Mouse (Mus musculus) bone marrow macrophage, adult 2 months (primary cell): ENCODE results near the gene Picalm. TPM values are rescaled to one million over a fixed set of nuclear protein-coding genes. Genes with fewer than 3 reads are reported as not detected.
A peak's percentile ranks its signal among the peaks of the same experiment; 100 is the strongest.

Experiments
- H3K27ac ChIP-seq: 2 replicates; pipeline ENCODE4 v1.5.1; 2012; ENCODE audit warnings: low read depth, low read length; ENCODE audit not compliant: insufficient read depth
- H3K4me1 ChIP-seq: 2 replicates; pipeline ENCODE4 v1.6.1; 2012; ENCODE audit warnings: low read length; ENCODE audit not compliant: control insufficient read depth, insufficient read depth
- H3K4me3 ChIP-seq: 2 replicates; pipeline ENCODE4 v1.5.1; 2012; ENCODE audit warnings: mild to moderate bottlenecking, low read length, moderate library complexity; ENCODE audit not compliant: insufficient read depth
- CTCF ChIP-seq: IDR thresholded peaks from 2 replicates; pipeline ENCODE4 v1.5.1; 2012; ENCODE audit warnings: low read depth, mild to moderate bottlenecking, low read length, moderate library complexity
- POLR2A ChIP-seq: IDR thresholded peaks from 2 replicates; pipeline ENCODE4 v1.6.1; 2012; ENCODE audit warnings: mild to moderate bottlenecking, low read depth, low read length, borderline replicate concordance
- polyA plus RNA-seq: library from polyadenylated mRNA; stranded (reverse); fragments of >200 nt; gene quantifications from 2 replicates; pipeline ENCODE4 v1.2.4, GENCODE M21; 2012; ENCODE audit not compliant: missing spikeins, insufficient read depth, insufficient read length

Gene Picalm
- polyA plus RNA-seq, 1 experiment = 430 TPM

DNA sequence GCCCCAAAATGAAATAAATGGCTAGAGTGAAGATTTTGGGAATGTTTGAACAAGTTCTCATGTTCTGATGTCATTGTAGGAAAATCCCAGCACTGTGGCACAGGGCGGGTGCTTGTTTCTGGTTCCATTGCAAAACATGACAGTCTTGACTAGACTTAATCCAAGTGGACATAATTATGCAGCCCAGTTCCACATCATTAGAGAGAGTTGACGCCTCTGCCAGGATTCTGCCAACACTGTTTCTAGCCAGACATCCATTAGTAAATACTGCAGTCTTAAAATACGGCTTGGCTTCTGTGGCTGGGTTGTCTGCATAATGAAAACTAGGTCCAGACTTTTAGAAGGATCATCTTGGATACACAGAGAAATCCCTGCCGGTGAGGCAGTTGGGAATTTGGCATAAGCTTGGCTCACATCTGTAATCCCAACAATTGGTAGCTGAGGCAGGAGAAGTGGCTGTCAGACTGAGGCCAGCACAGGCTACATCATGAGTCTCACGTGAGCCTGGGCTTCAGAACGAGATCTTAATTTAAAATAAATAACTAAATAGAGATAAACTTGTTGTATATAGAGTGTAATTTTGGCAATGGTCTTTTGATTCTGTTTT, 34.1 kb upstream of the Picalm start:
- Histone ChIP-seq H3K4me3 (no peak overlapping the region), H3K4me1 (no peaks in the 10 kb centered on the region), H3K27ac (no peak overlapping the region)
- TF ChIP-seq CTCF (no peak), POLR2A (no peak)

DNA sequence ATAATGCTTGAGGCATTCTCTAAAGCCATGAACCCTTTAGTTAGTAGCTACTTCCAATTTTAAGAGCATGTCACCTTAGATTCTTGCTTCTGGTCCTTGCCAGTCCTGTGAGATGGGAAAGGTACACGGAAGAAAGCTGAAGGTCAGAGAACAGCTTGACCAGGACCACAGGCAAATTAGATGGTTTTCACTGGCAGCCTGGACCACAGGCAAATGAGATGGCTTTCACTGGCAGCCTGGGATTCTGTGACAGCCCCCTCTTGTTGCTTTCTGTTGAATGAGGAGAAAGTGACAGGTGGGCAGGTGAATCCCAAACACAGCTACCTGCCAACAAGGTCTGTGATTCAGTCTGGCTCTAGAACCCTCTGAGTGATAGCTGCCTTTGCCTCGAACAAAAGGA, 33.4 kb upstream of the Picalm start:
- TF ChIP-seq POLR2A = no peak
- no peak for TF ChIP-seq CTCF
- Histone ChIP-seq H3K4me1 (no peaks in the 10 kb centered on the region), H3K4me3 (no peak overlapping the region), H3K27ac (no peak overlapping the region)

GRCm38 (mm10) chr7:90098253-90098652, 31.8 kb upstream of the Picalm start:
- Histone ChIP-seq H3K4me1 (no peaks in the 10 kb centered on the region), H3K4me3 (no peak overlapping the region), H3K27ac (no peak overlapping the region)
- TF ChIP-seq POLR2A (no peak), CTCF (no peak)

- no peak overlapping the region for H3K4me3 ChIP-seq
- H3K27ac ChIP-seq = no peak overlapping the region
- no peaks in the 10 kb centered on the region for H3K4me1 ChIP-seq
- no peak for TF ChIP-seq POLR2A
- TF ChIP-seq CTCF = no peak
Observed at GRCm38 (mm10) chr7:90099248-90099647, 30.8 kb upstream of the Picalm start.

- no peak for TF ChIP-seq CTCF
- no peak for TF ChIP-seq POLR2A
- no peak overlapping the region for H3K4me3 ChIP-seq
- H3K4me1 ChIP-seq = no peaks in the 10 kb centered on the region
- H3K27ac ChIP-seq = no peak overlapping the region
Observed at GRCm38 (mm10) chr7:90100614-90101160, 29.3 kb upstream of the Picalm start.

- no peak for TF ChIP-seq POLR2A
- no peak for TF ChIP-seq CTCF
- no peak overlapping the region for H3K4me3 ChIP-seq
- H3K27ac ChIP-seq = no peak overlapping the region
- peaks cover 6% of the 10 kb centered on the region; the same call in 1 of the 2 replicates for H3K4me1 ChIP-seq
Observed at GRCm38 (mm10) chr7:90116100-90116499, 13.9 kb upstream of the Picalm start.

DNA sequence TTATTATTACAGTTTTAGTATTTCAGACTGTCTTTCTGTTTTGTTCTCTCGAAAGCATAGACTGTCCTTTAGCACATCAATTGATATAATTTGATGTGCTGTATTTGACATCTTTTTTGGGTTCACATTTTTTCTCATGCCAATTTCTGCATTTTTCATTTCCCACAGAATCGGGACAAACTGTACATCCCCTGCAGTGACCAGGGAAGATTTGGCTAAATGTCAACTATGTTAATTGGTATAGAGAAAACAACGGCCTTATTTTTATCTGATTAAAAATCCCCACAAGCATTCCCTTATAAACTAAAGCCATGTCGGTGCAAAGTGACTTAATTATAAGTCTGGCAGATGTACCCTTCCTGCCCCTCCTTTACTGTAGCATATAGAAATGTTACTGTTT, 9.9 kb upstream of the Picalm start:
- TF ChIP-seq CTCF (no peak), POLR2A (no peak)
- H3K4me3 ChIP-seq = no peak overlapping the region
- peaks cover 3% of the 10 kb centered on the region; the same call in 1 of the 2 replicates for H3K4me1 ChIP-seq
- no peak overlapping the region for H3K27ac ChIP-seq

DNA sequence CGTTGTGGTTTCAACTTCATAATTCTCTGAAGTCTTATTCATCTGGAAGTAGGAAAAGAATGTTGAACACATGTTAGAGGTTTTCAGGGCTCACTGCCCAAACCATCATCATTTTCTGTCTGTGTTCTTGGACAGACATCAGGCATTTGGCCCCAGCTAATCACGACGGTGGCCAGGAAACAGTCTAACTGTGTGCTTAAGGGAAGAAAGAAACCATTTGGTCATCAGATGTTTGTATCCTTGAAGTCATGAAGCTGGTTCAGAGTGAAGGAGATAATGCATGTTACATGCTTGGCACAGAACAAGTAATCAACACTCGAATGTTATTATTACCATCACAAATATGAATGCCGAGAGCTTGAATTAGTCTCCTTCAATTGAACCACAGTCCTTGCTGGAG, 5.0 kb upstream of the Picalm start:
- no peak overlapping the region for H3K27ac ChIP-seq
- TF ChIP-seq CTCF (no peak), POLR2A (no peak)
- peaks cover 9% of the 10 kb centered on the region for H3K4me1 ChIP-seq
- H3K4me3 ChIP-seq = no peak overlapping the region

- Histone ChIP-seq H3K4me3 (no peak overlapping the region; the same call in 1 of the 2 replicates), H3K27ac (peak overlapping the region; percentile 43; the same call in 1 of the 2 replicates)
Observed at GRCm38 (mm10) chr7:90128631-90129200, 1.3 kb upstream of the Picalm start.

GRCm38 (mm10) chr7:90129271-90129731, 712 bp upstream of the Picalm start:
- Histone ChIP-seq H3K27ac (peak overlapping the region; percentile 98), H3K4me3 (peak overlapping the region; percentile 70), H3K4me1 (peaks cover 14% of the 10 kb centered on the region)
- no peak for TF ChIP-seq CTCF
- no peak for TF ChIP-seq POLR2A

More at GRCm38 (mm10) chr7:90128631-90129200, 1.3 kb upstream of the Picalm start:
- peaks cover 12% of the 10 kb centered on the region for H3K4me1 ChIP-seq
- TF ChIP-seq POLR2A (no peak), CTCF (no peak)
